Mouse (Mus musculus) adrenal gland, adult 18-20 months (tissue): ENCODE results near the gene Tcte2. TPM values are rescaled to one million over a fixed set of nuclear protein-coding genes. Genes with fewer than 3 reads are reported as not detected.

ENCODE experiments used
- total RNA-seq, 2 experiments: library from RNA; stranded (reverse); gene quantifications; 1 replicate in 1 of 2; 2 replicates in 1 of 2; pipeline ENCODE4 v1.2.3; 2021

Tcte2 gene
- total RNA-seq, 2 experiments from 2014 or later: 4.5 to 6.0 TPM

Other genes with a start within 250 kb of the Tcte2 start
- gene Afdn, start 1.3 kb downstream of the Tcte2 start, total RNA-seq: 10 to 100 TPM; 62.4 to 68.4 TPM
- not detected for gene Gm7168, start 186.5 kb upstream of the Tcte2 start, total RNA-seq
- gene Gm7356, start 241.9 kb upstream of the Tcte2 start, total RNA-seq: not detected